Mouse (Mus musculus) cerebellum, adult 2 months (tissue): ENCODE results near the gene B4galt7.

Experiments used
- CTCF ChIP-seq: fragments of 200-500 bp; IDR thresholded peaks from 2 replicates; pipeline ENCODE4 v1.5.1; 2011; ENCODE audit warnings: low read depth, mild to moderate bottlenecking, control low read depth, low read length, moderate library complexity, borderline replicate concordance; ENCODE audit not compliant: insufficient read depth
- POLR2A ChIP-seq: fragments of 200-500 bp; IDR thresholded peaks from 2 replicates; pipeline ENCODE4 v1.6.1; 2011; ENCODE audit warnings: low read length, control low read depth, borderline replicate concordance; ENCODE audit not compliant: insufficient read depth

GRCm38 (mm10) chr13:55644525-55644924, 44.8 kb downstream of the B4galt7 start:
- TF ChIP-seq CTCF, result no peak
- no peak for TF ChIP-seq POLR2A
